Mouse (Mus musculus): ENCODE results near the gene Gm21860. TPM values are rescaled to one million over a fixed set of nuclear protein-coding genes. Genes with fewer than 3 reads are reported as not detected.
"Not testable (repeated sequence)": the region's sequence is repeated elsewhere in the genome, so short reads cannot be mapped to it uniquely, and the experiment has no call there.

Gm21860 gene
- total RNA-seq (2014; fragmentation: Nextera tagmentation) (not detected in 2 replicates), total RNA-seq (2017) (not detected in 2 replicates)

GRCm38 (mm10) chrY:90754721-90755120, at the start of gene Gm21860:
Gm21860 (minus strand) TSS chrY:90754821.
- not testable (repeated sequence) for ATAC-seq (replicated peaks; ENCODE audit: poor library complexity, severe bottlenecking)

- ATAC-seq (replicated peaks; ENCODE audit: poor library complexity, severe bottlenecking), result not testable (repeated sequence)
Observed at GRCm38 (mm10) chrY:90784438-90784837, 29.8 kb upstream of the Gm21860 start, which contains the start of gene Gm47283. Gm47283 (plus strand) TSS chrY:90784738.

GRCm38 (mm10) chrY:90745256-90745655, 9.4 kb downstream of the Gm21860 start:
- not testable (repeated sequence) for ATAC-seq (replicated peaks; ENCODE audit: poor library complexity, severe bottlenecking)

GRCm38 (mm10) chrY:90744381-90744981, 10.1 kb downstream of the Gm21860 start:
- peak; percentile 66 for ATAC-seq (replicated peaks; ENCODE audit: poor library complexity, severe bottlenecking)

- ATAC-seq (replicated peaks; ENCODE audit: poor library complexity, severe bottlenecking), result no peak
Observed at GRCm38 (mm10) chrY:90743811-90744220, 10.8 kb downstream of the Gm21860 start.

- ATAC-seq (replicated peaks; ENCODE audit: poor library complexity, severe bottlenecking), result not testable (repeated sequence)
Observed at GRCm38 (mm10) chrY:90743053-90743810, 11.4 kb downstream of the Gm21860 start.

GRCm38 (mm10) chrY:90742261-90743052, 12.2 kb downstream of the Gm21860 start:
- ATAC-seq (replicated peaks; ENCODE audit: poor library complexity, severe bottlenecking), result not testable (repeated sequence)

GRCm38 (mm10) chrY:90741452-90742260, 13.0 kb downstream of the Gm21860 start:
- ATAC-seq (replicated peaks; ENCODE audit: poor library complexity, severe bottlenecking), result not testable (repeated sequence)

GRCm38 (mm10) chrY:90741006-90741405, 13.6 kb downstream of the Gm21860 start:
- not testable (repeated sequence) for ATAC-seq (replicated peaks; ENCODE audit: poor library complexity, severe bottlenecking)

GRCm38 (mm10) chrY:90740013-90740561, 14.5 kb downstream of the Gm21860 start:
- peak; percentile 28 for ATAC-seq (replicated peaks; ENCODE audit: poor library complexity, severe bottlenecking)

GRCm38 (mm10) chrY:90739531-90740012, 15.0 kb downstream of the Gm21860 start:
- ATAC-seq (replicated peaks; ENCODE audit: poor library complexity, severe bottlenecking), result peak; percentile 13

- ATAC-seq (replicated peaks; ENCODE audit: poor library complexity, severe bottlenecking), result peak; percentile 10
Observed at GRCm38 (mm10) chrY:90738841-90739530, 15.6 kb downstream of the Gm21860 start.

- ATAC-seq (replicated peaks; ENCODE audit: poor library complexity, severe bottlenecking), result no peak
Observed at GRCm38 (mm10) chrY:90738431-90738680, 16.3 kb downstream of the Gm21860 start.

- ATAC-seq (replicated peaks; ENCODE audit: poor library complexity, severe bottlenecking), result no peak
Observed at GRCm38 (mm10) chrY:90737606-90738430, 16.8 kb downstream of the Gm21860 start.

- not testable (repeated sequence) for ATAC-seq (replicated peaks; ENCODE audit: poor library complexity, severe bottlenecking)
Observed at GRCm38 (mm10) chrY:90736217-90737000, 18.2 kb downstream of the Gm21860 start.

- ATAC-seq (replicated peaks; ENCODE audit: poor library complexity, severe bottlenecking), result not testable (repeated sequence)
Observed at GRCm38 (mm10) chrY:90735181-90735895, 19.3 kb downstream of the Gm21860 start.

- ATAC-seq (replicated peaks; ENCODE audit: poor library complexity, severe bottlenecking), result peak; percentile 28; the same call in 1 of the 2 replicates
Observed at GRCm38 (mm10) chrY:90734334-90734696, 20.3 kb downstream of the Gm21860 start.

Measured in granulocyte monocyte progenitor cell, adult 5-6 weeks (primary cell).